Mouse (Mus musculus) regulatory T cell (primary cell): ENCODE data around the gene Alkbh8.
"Not testable (repeated sequence)": the region's sequence is repeated elsewhere in the genome, so short reads cannot be mapped to it uniquely, and the experiment has no call there.

Experiments used
- in situ Hi-C: fragments of 300-600 bp; cut with MboI, MseI; formaldehyde crosslinking; loops from one replicate; pipeline ENCODE4 v1.15.1; 2025; ENCODE audit warnings: high pct_unique_total_duplicates

The Alkbh8 gene

DNA sequence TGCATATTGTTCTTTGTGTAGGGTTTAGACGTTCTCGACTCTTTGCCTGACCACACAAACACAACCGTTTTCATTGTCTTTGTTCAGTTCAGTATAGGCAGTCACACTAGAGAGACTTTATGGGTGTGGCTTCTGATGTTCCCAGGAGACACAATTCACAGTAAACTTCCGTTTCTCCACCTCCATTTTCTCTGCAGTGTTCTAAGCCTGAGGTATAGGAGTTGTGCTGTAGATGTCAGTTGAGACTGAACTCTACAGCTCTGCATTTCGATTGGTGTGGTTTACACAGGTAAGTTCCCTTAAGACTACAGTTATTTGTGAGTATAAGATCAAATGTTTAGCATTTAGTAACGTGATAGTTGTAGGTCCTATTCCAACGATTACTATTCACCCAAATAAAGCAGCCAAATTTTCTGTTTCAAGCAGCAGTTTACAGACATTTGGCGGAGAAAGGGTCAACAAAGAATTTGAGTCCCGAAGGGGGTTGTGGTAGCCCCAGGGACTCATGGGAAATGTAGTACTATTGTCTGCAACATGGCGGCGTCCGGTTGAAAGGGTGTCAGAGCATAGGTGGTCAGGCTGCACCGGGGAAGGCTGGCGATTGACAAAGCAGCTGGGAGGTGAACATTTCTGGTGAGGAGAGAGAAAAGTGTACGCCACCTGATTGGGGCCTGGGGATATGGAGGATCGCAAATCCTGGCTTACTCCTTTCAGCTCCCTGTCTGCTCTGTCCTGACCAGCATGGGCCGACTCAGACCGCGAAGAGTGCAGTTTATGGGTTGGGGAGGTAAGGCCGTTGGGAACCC is at the start of gene Alkbh8:
Gene Alkbh8, plus strand, starts transcription at position 179 of the 806 bp plus-strand sequence.
- in situ Hi-C loops: loop anchor here (5.0 to 25.0 kb wide), 2 partner anchors 72 to 977 kb away; partner anchors contain the start of genes Aasdhppt and Kbtbd3

- in situ Hi-C loops: loop anchor here (5.0 kb wide), 1 partner anchor 87 kb away; no protein-coding TSS in a partner anchor
Measured at GRCm38 (mm10) chr9:3309292-3309836, 25.6 kb upstream of the Alkbh8 start.

DNA sequence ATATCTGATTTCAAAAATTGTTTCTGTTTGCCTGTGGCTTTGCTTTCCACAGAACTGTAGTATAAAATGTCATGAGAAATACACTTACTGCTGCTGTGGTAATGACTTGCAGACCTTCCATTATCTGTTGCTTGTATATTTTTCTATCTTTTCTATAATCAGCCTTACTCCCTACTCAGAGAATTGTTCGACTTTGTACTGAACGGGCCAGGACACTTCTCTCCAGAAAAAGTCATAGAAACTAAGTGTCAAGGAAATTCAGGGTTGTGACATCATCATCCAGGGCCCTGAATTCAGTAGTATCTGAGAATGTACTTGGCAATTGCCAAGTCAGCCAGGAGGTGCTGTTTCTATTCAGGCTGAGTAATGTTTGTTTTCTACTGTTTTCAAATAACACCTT is 24.9 kb upstream of the Alkbh8 start:
- in situ Hi-C loops: loop anchor here (5.0 kb wide), 2 partner anchors 178 to 253 kb away; no protein-coding TSS in a partner anchor

DNA sequence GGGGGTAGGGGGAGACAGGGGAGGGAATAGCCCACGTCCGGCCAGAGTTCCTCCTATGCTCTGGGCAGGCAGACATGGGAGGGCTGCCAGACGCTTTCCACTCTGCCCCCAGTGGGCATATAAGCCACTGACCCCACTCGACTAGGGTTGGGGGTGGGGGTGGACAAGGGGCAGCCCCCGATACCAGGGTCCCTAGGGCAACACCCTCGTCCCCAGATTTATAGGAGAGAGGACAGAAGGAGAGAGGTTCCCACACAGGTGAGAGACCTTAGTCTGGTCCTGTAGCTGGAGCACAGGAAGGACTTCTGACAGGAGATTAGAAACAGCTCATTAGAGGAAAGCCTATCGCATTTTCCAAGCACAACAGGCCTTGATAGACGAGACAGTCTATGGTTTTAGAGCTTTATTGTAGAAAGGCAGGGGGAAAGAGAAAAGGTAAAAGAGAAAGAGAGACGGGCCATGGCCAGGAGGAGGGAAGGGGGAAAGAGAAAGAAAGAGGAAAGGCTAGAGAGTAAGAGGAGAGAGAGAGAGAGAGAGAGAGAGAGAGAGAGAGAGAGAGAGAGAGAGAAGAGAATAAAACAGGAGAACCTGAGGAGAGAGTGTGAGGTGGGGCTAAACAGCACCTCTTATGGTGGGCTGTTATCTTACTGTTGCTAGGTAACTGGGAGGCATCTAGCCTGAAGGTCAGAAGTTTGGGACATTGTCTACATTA is 7.4 kb upstream of the Alkbh8 start:
- in situ Hi-C loops: loop anchor here (25.0 kb wide), 1 partner anchor 985 kb away; the partner anchor contains the start of genes Aasdhppt and Kbtbd3

- in situ Hi-C loops: loop anchor here (25.0 kb wide), 1 partner anchor 984 kb away; the partner anchor contains the start of genes Aasdhppt and Kbtbd3
Measured at GRCm38 (mm10) chr9:3328054-3328595, 6.8 kb upstream of the Alkbh8 start.

DNA sequence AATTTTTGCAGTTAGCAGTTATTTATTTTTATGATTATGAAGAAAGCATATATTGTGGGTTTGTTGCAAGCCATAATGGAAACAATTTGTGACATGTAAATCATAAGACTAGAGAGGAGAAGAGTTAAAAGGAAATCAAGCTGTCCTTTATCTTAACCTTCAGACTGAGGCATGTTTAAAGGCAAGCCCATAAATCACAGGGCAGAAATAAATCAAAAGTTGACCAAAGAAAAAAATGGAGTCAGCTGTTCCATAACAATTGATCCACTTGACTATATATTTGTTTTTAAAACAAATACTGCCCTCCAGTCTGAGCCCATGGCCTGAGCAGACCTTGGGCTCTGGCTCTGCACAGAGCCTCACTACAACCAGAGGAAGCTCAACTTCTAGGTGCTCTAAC is 4.6 kb upstream of the Alkbh8 start:
- in situ Hi-C loops: loop anchor here (25.0 kb wide), 1 partner anchor 982 kb away; the partner anchor contains the start of genes Aasdhppt and Kbtbd3

DNA sequence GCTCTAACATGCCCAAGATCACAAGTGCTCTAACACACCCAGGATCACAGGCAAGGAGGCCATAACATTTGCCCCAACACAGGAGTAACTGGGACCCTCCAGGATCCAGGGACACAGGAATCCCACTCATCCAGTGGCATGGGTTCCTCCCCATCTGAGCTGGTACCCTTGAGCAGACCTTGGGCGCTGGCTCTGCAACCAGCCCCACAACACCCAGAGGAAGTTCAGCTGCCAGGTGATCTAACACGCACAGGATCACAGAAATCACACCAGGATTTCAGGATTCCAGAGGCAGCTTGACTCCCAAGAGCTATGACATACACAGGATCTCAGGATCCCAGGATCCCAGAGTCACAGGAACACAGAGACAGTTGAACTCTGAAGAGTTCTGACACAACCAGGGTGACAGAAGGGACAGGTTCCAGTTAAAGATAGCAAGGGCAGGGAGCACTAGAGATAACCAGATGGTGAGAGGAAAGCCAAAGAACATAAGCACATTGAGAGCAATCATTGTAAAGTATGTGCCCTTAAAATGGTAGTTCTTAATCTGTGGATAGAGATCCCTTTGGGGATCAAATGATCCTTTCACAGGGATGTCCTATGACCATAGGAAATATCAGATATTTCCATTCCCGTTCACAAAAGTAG is 4.1 kb upstream of the Alkbh8 start:
- in situ Hi-C loops: loop anchor here (25.0 kb wide), 1 partner anchor 981 kb away; the partner anchor contains the start of genes Aasdhppt and Kbtbd3

GRCm38 (mm10) chr9:3336661-3337060 is 1.7 kb downstream of the Alkbh8 start:
- in situ Hi-C loops: loop anchor here (5.0 to 25.0 kb wide), 2 partner anchors 71 to 976 kb away; partner anchors contain the start of genes Aasdhppt and Kbtbd3

- in situ Hi-C loops: loop anchor here (25.0 kb wide), 1 partner anchor 967 kb away; the partner anchor contains the start of genes Aasdhppt and Kbtbd3
Measured at GRCm38 (mm10) chr9:3345136-3345535, 10.2 kb downstream of the Alkbh8 start.

GRCm38 (mm10) chr9:3345967-3346366 is 11.0 kb downstream of the Alkbh8 start:
- in situ Hi-C loops: loop anchor here (25.0 kb wide), 1 partner anchor 966 kb away; the partner anchor contains the start of genes Aasdhppt and Kbtbd3

DNA sequence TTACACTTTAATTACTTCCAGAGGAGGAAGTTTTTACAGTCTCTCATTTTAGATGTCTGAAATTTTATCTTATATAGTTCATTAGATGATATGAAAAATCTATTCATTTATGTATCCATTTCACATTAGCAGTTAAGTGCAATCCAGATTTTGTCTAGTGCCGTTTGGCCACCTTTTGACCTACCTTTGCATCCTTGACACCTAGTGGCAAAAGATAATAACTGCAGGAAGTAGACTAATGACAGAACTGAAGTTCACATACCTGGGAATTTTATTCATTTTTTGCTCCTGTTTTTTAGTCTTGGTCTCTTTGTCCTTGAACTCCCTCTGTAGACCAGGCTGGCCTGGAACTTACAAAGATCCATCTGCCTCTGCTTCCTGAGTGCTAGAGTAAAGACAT is 15.1 kb downstream of the Alkbh8 start:
- in situ Hi-C loops: no loop called here

DNA sequence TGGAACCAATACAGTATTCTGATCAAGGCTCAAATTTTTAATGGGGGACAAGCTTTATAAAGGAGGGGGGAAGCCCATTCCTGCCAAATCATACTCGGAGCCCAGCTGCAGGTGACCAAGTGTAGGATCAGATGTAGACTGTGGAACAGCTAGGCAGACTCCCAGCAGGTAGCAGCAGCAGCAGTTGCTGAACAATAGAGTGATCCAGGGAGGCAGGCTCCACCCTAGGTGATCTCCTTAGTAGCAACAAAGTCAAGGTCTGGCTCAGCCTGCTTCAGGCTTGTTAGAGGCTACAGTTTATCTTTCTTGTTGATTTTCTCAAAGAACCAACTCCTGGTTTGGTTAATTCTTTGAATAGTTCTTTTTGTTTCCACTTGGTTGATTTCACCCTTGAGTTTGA is 41.4 kb downstream of the Alkbh8 start:
- in situ Hi-C loops: not testable (repeated sequence)

DNA sequence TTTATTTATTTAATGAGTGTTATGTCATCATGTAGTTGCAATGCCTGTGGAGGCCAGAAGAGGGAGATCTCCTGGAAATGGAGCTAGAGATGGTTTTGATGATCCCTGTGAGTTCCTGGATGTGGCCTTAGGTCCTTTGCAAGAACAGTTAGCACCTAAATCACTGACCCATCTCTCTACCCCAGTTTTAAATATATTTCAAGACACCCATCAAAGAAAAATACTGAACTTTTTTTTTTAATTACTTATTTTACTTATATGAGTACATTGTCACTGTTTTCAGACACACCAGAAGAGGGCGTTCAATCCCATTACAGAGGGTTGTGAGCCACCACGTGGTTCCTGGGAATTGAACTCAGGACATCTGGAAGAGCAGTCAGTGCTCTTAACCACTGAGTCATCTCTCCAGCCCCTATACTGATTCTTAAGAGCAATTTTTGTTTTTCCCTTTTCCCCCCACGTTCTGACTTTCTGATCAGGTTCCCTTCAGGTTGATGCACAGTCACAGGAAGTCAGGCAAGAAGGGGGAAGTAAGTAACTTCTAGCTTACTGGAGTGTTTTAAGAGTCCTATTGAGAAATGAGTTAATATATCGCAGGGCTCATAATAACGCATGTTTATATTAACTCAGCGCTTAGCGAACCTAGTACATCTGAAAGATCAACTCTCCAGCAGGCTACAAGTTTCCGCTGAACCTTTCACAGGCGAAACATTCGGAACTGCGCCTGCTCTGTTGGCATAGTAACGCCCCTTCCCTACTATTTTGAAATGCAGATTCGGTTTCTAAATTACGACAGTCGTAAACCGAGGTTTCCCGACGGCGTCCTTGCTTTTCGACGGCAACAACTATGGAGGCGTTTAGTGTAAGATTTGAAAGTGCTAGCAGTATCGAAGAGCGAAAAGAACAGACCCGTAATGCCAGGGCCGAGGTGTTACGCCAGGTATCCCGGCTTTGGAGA is 68.6 kb downstream of the Alkbh8 start, which contains the start of gene Cwf19l2:
Gene Cwf19l2, plus strand, starts transcription at position 342 of the 958 bp plus-strand sequence.
- in situ Hi-C loops: no loop called here

DNA sequence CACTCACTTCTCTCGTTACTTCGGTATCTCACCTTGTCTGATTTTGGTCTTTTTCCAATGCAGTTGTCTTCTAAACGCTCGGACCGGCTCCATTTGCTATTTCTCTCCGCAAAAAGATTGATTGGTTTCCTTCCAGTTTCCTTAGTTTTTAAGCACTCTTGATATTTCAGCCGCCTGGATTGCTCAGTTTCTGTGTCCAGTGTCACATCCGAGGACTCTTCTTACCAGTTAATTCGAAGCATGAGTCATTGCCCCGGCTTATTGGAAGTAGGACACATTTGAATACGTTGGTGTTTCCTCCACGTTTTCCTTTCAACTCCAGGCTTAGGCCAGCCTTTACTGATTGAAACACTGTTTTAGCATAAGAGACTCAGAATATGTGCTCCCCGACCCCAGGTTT is 69.4 kb downstream of the Alkbh8 start:
- in situ Hi-C loops: no loop called here

- in situ Hi-C loops: not testable (repeated sequence)
Measured at GRCm38 (mm10) chr9:3439555-3440300, 104.8 kb downstream of the Alkbh8 start.
